Mouse (Mus musculus) natural killer cell, adult 2 months (primary cell): ENCODE results near the gene Il17c.

ENCODE experiments used
- DNase-seq, 2 experiments: peaks; one replicate each; pipeline ENCODE4 v3.0.0; 2022; ENCODE audit warnings: low spot score in 2 of 2

Gene Il17c

GRCm38 (mm10) chr8:122430646-122431045 lies 8.8 kb downstream of the Il17c start:
- peak in 1 of 2 experiments; percentile 18 for DNase-seq

GRCm38 (mm10) chr8:122431694-122432442 lies 10.0 kb downstream of the Il17c start:
- DNase-seq = peak; percentile 32 to 36

- DNase-seq = peak; percentile 89 to 90
Observed at GRCm38 (mm10) chr8:122432443-122433268, 10.8 kb downstream of the Il17c start, which contains the start of gene Cyba. Gene Cyba (minus strand): TSS chr8:122432930.

- no peak for DNase-seq
Observed at GRCm38 (mm10) chr8:122433269-122433905, 11.6 kb downstream of the Il17c start.

- peak; percentile 29 to 44 for DNase-seq
Observed at GRCm38 (mm10) chr8:122435375-122435774, 13.6 kb downstream of the Il17c start.

- no peak for DNase-seq
Observed at GRCm38 (mm10) chr8:122436146-122436545, 14.3 kb downstream of the Il17c start.

- no peak for DNase-seq
Observed at GRCm38 (mm10) chr8:122436586-122437125, 14.8 kb downstream of the Il17c start.

GRCm38 (mm10) chr8:122437708-122438331 lies 16.0 kb downstream of the Il17c start:
- peak in 1 of 2 experiments; percentile 27 for DNase-seq

- no peak for DNase-seq
Observed at GRCm38 (mm10) chr8:122439336-122439735, 17.5 kb downstream of the Il17c start.

GRCm38 (mm10) chr8:122441326-122441725 lies 19.5 kb downstream of the Il17c start:
- DNase-seq = no peak

GRCm38 (mm10) chr8:122442356-122442755 lies 20.5 kb downstream of the Il17c start:
- no peak for DNase-seq

- DNase-seq = no peak
Observed at GRCm38 (mm10) chr8:122442781-122443180, 21.0 kb downstream of the Il17c start.

- DNase-seq = peak; percentile 98 to 99
Observed at GRCm38 (mm10) chr8:122443262-122444006, 21.6 kb downstream of the Il17c start, which contains the start of gene Mvd. Gene Mvd (minus strand): TSS chr8:122443422.

GRCm38 (mm10) chr8:122444058-122444748 lies 22.4 kb downstream of the Il17c start:
- DNase-seq = peak; percentile 71 to 72

- DNase-seq = no peak
Observed at GRCm38 (mm10) chr8:122445203-122445602, 23.4 kb downstream of the Il17c start.

GRCm38 (mm10) chr8:122451161-122451703 lies 29.4 kb downstream of the Il17c start:
- no peak for DNase-seq

GRCm38 (mm10) chr8:122452154-122452553 lies 30.3 kb downstream of the Il17c start:
- no peak for DNase-seq

GRCm38 (mm10) chr8:122454409-122454808 lies 32.6 kb downstream of the Il17c start:
- no peak for DNase-seq

- no peak for DNase-seq
Observed at GRCm38 (mm10) chr8:122457171-122457570, 35.4 kb downstream of the Il17c start.
